Mouse (Mus musculus) layer of hippocampus, adult 8-10 months (tissue): Measurements from ENCODE around the gene Lsm3. TPM values are rescaled to one million over a fixed set of nuclear protein-coding genes. Genes with fewer than 3 reads are reported as not detected.
"Not testable (repeated sequence)": the region's sequence is repeated elsewhere in the genome, so short reads cannot be mapped to it uniquely, and the experiment has no call there.

Experiments used
- DNase-seq, 2 experiments: peaks; one replicate each; pipeline ENCODE4 v3.0.0; 2022; ENCODE audit warnings: low spot score in 2 of 2
- total RNA-seq, 4 experiments: library from RNA; stranded (reverse); gene quantifications; 2 replicates each; pipeline ENCODE4 v1.2.4; 2022

Gene Lsm3
- 10 to 100 TPM; 32.4 to 35.7 (median 32.9) TPM for total RNA-seq

DNA sequence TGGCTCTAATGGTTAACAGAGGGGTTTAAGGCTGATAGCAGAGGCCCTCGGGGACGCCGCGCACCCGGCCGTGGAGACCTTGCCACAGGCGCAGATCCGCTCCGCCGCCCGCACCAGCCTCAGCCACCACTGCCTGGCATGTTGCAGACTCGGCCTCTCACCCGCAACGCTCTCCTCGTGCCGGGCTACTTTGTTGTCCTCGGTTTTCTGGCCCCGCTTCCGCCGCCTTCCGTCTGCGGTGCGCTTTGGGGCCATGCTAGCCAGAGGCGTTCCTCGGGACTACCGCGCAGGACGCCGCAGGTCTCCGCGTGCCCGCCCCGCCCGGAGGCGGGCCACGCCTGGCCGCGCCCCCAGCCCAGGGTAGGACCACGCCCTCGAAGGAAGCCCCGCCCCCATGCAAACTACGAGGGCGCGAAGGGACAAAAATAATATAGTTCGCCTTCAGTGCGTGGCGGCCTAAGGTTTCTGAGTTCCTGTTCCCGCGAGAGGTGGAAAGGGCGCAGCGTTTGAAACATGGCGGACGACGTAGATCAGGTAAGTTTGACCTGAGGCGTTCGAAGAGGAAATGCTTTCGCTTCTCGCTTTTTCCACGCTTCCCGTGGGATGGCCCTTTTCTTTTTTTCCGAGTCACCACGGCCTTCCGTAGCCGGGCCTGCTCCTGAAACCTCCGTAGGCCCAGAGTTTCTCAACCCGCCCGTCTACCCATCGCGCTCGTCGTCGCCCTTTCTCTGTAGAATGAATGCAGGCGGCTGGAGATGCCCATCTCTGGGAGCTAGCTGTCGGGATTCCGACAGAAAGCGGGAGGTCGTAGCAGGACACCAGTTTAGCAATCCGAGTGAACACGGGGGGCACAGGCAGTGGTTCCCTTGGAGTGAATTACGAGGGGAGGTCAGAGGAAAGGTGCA is at the start of gene Lsm3, which contains the start of gene Xpc:
TSS of gene Lsm3 (plus strand) at position 384 of the 905 bp plus-strand sequence.
TSS of gene Xpc (minus strand) at position 344 of the 905 bp plus-strand sequence.
- DNase-seq, result peak; percentile 95 to 98

DNA sequence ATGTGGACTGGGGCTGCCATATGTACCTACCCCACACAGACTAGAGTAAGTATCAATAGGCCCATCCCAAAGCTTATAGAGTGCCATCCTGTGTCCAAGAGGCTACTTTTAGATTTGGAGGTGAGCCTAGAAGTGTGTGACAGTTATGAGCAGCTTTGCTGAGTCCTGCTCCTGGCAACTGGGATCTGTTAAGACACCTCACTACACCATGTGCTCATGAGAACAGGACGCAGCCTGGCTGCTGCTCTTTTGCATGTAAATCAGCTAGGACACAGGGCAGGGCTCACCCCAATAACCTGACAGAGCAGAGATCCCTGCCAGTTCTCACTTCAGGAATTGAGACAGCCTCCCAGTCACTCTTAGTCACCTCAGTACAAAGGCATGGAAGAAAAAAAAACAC is 48.6 kb upstream of the Lsm3 start:
- DNase-seq, result no peak

DNA sequence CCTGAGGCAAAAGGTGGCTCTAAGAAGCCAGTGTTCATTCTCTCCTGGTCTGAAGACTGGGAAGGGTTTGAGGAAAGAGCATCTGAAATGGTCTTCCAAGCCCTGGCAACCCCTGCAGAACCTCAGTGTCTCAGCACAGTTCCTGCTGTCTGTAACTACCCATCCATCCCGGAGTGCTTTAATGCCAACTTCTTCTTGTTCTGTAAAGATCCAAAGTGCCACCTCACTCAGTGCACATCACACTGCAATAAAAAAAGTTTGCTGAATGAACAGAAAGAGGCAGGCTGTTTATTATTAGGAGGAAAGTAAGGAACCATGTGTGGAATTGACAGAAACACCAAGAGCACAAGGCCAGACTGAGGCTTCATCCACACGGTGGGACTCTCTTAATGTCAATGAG is 45.0 kb upstream of the Lsm3 start:
- DNase-seq, result no peak

DNA sequence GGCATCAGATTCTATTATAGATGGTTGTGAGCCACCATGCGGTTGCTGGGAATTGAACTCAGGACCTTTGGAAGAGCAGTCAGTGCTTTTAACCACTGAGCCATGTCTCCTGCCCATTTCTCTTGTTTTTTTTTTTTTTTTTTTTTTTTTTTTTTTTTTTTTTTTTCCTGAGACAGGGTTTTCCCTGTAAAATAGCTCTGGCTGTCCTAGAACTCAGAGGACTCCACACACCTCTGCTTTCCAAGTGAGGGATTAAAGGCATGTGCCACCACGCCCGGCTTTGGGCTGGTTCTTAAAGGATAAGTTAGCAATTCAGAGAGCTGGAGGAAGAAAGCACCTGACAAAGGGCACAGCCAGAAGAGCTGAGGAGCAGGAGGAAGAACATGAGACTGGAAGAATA is 44.3 kb upstream of the Lsm3 start:
- DNase-seq, result not testable (repeated sequence)

DNA sequence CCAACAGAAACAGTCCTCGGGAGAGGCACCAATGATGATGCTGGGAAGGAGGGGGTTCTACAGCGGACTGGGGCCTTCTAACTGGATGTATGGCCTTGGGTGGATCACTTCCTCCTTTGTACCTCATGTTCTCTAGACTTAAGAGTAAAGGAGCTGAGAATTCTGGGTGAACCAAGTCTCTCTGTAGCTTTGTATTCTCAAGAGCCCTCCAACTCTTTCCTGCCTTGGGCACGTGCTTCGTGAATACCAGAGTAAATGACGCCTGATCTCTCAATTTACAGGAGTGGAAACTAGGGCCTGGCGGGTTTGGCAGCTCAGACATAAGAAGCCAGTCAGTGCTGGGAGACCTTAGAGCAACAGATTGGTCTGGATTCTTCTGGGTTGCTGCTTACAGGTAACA is 43.4 kb upstream of the Lsm3 start:
- DNase-seq, result no peak

DNA sequence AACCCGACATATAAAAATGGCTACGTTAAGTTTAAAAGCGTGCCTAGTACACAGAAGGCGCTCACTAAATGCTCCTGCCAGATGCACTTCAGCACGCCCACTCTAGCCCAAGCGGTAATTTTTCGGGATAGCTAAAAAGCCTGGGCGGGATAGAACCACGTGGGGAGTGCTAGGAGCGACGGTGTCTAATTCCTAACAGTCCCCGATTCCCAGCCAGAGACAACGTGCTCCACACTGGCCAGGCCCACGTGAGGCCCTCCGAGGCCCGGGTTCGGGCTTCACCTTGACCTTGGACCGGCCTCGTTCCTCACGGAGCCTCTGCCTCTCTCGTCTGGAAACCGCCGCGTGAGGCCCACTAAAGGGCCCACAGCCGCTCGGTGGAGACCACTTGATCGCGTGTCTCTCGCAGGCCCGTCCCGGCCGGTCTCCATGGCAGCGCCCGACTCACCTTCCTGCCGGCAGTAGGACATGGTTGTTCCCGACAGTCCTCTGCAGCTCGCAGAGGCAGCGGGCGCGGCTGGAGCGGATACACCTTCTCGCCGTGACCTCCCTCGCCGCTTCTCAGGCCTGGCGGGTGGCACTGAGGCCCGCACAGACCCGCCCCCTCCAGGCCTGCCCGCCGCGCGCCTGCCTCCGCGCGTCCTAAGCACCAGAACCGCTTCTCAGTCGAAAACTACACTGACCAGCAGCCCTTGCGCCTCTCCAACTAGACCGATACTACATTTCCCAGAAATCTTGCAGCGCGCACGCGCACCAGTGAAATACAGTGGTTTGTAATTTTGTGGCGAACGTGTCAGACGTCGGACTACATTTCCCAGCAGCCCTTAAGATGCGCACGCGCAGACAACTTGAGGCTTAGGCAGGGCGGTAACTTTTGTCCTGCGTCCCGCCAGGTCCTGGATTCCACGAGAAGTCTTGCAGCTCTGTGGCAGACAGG is 42.6 kb upstream of the Lsm3 start, which contains the start of the genes Chchd4 and Tmem43:
TSS of gene Chchd4 (minus strand) at position 679 of the 937 bp plus-strand sequence.
TSS of gene Tmem43 (plus strand) at position 836 of the 937 bp plus-strand sequence.
- DNase-seq, result peak; percentile 99

DNA sequence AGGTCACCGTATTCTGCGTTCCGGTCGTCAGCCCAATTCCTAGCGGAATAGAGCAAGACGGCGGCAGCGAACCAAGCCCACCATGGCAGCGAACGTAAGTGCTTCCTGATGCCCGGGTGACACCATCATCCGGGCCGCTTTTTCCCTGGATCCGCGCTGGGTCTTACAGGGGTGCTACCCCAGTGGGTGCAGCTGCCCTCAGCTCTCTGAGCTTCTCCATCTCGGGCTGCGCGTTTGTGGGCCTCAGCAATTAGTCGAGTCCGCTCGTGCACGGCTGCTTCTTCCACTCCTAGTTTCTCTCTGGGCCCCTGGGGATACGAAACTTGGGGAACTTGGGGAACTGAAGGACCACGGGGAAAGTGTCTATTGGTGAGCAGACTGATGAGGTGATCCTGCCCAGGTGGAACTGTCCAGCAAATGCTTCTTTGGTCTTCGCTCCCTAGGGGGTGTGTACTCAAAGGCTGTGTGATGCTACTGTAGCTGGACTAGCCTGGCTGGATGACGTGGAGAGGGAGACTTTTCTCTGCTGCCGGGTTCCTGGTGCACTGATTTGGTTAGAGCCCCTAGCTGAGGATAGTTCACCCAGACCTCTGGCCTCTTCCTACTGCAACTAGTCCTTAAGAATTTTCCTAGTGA is 41.8 kb upstream of the Lsm3 start:
- no peak for DNase-seq

DNA sequence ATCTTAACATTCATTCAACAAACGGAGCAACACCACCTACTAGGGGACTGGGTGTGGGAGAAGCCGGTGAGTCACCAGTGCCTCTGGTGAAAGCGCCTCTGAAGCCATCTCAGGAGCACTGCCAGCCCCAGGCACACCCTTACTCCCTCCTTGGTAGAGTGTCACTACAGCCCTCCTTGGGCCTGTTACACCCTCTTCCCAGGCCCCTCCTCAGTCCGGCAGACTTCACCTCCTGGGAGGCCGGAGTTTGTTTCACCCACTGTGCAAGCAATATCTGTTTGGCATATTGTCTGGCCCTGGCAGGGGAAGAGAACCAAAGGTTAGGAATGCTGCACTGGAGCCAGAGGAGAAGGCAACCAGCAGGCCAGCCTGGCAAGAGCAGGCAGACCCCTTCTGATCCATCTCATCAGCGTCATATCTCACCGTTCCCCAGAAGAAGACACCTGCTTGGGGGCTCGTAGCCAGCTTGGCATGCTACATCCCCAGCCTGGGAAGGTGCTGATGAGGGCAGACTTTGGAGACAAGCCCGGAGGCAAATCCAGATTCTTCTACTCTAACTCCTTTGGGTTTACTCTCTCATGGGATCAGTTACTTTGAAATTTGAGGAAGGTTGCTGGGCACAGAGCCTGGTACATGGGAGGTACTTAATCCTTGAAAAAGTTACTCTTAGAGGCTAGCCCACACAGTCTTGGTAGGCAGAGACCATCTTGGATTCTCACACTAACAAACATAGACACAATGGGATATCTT is 41.1 kb upstream of the Lsm3 start:
- DNase-seq, result no peak

DNA sequence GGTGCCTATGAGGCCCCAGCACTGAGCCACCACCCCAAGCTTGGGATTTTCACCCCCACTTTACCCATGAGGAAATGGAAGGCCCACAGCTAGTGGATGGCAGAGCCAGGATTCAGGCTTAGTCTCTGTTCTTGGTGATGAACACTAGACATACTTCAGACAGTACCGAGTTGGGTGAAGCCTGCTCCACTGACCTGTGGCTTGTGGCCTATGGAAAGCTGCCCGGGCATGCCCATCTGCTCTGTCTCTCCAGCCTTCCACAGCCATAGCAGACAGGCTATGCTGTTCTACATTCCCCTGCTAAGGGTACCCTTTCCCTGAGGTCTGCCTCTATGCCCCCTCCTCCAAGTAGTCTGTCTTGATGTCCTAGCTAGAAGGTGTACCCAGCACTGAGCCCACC is 39.2 kb upstream of the Lsm3 start:
- no peak for DNase-seq

DNA sequence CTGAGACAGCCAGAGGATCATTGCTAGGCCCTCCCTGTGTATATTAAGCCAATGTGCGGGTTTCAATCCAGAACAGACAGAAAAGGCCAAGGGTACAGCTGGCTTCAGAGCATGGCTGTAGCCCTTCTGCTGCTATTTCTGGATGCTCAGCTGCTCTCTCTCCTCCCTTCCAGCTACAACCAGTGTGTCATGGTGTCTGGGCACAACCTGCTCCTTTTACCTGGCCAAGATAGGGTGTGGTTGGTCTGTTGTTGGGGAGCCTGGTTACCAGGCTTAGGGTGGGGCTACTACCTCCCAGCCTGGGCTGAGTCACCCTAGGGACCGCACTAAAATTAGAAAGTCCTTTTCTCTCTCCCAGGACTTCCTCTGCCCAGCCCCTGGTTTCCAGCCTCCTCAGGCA is 32.4 kb upstream of the Lsm3 start:
- DNase-seq, result no peak

DNA sequence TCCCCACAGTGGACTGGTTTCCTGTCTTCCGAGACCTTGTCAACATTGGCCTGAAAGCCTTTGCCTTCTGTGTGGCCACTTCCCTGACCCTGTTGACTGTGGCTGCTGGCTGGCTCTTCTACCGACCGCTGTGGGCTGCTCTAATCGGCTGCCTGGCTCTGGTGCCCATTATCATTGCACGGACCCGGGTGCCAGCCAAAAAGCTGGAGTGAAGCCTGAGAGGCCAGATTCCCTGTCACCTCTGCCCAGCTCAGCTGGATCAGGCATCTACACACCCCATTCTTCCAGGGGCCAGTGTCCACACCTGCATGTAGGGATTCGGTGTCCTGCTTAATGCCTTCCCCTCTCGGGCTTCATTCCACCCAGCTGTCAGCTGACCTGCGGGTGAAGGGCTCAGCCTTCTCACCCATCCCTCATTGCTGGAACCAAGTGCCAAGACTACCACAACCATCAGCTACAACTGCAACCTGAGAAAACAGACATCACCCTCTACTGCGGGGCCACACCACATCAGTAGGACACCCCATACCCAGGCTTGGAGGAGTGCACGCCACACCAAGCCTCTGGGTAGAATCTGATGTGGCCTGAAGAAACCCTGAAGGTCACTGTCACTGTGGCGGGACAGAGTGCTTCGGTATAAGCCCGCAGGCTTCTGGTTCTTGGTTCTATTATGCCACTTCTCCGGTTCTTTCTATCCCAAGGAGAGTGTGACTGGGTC is 28.8 kb upstream of the Lsm3 start:
- DNase-seq, result no peak

DNA sequence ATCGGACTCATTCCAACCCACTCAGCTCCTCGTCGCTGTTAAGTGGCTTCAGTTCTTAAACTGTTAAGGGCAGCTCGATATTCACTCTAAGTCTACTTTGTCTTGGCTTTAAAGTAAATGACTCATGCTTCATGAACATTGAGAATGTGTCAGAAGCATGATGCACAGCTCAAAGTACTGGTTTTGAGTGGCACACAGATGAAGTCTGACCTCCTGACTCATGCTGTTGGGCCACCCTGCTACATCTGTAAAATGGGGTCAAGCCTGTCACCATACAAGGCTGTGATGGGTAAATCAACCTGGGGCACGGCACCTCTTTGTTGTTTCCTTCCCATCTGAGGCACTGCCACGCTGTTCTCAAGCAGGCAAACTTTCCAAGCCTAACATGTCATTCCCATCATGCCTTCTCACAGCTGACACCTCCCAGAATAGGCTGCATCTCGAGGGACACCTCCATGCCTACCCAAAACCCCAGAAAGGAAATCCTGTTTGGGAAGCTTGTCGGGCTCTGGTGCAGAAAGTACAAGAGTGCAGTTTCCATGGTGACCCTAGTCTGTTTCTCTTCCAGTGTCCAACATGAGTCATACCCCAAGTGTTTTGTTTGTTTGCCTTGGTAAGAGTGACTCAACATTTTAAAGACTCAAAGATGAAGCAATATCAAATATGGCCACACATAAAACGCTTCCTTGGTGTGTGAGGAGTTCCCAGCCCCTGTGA is 27.1 kb upstream of the Lsm3 start:
- no peak for DNase-seq

DNA sequence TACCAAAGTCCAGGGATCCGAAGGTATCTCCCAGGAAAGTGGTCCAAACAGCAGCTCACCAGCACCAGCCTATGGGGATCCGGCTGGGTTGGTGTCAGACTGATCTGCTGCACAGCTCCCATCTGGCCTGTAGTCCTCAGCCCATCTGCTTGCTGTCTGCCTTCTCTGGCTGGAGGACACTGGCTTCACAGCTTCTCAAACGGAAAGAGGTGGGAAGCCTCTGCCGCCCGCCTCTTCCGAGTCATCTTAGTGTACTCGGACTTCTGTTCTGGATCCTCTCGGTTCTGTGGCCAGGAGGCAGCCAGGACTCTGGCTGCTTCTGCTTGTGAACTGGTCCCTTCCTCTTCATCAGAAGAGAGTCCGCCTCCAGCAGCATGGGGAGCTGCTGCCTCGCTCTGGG is 25.9 kb upstream of the Lsm3 start:
- peak; percentile 54 to 68 for DNase-seq

DNA sequence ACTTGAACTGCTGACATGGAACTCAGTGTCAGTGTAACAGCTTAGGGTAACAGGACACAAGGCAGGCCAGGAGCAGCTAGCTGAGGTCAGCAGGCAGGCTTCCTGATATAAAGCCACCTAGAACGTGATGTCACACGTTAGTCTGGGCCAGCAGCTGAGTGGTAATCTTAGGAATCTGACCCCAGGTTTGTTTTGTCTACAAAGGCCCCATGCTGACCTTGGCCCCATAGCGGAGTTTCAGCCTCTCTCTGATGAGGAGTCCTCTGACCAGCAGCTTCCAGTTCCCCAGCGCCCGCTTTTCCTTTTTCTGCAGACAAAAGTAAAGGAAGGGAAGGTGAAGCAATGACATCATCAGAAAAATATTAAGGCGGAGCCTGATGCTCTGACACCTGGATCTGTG is 24.7 kb upstream of the Lsm3 start:
- DNase-seq, result no peak

DNA sequence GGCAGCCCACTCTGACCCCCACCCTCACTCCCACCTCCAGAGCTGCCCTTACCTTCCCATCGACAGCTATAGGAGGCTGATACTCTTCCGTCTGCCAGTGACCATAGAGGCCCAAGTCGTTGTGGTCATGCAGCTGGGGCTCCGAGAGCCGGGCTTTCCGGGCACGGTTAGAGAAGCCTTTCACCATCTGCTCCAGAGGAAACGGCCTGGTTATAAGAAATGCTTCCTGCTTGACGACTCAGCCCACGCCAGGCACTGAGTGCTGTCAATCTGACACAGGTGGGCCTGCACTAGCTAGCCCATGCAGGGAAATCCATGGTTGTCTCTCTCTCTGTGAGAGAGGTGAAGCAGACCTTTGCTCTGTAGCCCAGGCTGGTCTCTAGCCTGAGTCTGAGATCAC is 22.7 kb upstream of the Lsm3 start:
- DNase-seq, result no peak

DNA sequence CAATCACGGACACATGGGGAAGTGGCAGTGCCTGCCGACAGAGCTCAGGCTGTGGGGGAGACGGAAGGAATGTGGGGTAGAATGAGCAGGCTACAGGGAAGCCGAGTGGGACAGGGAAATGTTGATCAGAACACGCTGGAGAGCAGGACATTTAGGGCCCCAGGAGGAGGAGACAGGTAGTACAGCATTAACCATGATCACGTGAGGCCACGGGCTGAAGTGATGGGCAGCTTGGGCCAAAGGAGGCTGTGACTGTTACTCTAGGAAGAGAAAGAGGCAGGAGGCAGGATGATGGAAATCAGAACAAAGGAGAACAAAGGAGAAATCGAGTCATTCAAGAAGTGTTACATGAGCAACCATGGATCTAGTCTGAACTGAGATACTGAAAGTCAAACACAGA is 21.2 kb upstream of the Lsm3 start:
- DNase-seq, result no peak

DNA sequence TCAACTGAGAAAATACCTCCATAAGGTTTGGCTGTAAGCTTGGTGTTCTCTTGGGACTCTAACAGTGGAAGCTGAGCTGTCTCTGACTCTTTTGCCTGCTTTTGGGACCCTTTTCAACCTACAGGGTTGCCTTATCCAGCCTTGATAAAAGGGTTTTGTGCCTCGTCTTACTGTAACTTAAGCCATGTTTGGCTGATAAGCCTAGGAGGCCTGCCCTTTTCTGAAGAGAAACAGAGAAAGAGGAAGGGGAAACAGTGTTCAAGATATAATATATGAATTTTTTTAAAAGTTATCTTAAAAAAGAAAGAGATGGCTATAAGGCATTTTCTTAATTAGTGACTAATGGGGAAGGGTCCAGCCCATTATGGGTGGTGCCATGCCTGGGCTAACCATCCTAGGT is 12.4 kb upstream of the Lsm3 start:
- no peak for DNase-seq

DNA sequence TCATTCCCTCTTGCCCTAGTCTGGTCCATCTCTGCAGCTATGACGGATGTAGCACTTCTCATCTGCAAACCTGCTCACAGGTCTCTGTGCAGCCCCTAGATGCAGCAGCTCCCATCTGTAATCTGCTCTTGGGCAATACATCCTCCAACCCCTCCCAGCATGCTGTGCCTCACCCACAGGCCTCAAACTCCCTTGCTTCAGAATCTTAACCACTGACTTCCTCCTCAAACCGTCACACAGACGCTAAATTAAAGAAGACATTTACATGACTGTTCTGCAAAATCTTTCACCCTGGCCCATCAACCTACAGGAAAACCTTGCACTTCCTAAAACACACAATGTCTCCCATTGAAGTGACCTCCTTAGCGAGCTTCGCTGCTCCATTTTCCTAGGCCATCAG is 9.7 kb upstream of the Lsm3 start:
- DNase-seq, result no peak

DNA sequence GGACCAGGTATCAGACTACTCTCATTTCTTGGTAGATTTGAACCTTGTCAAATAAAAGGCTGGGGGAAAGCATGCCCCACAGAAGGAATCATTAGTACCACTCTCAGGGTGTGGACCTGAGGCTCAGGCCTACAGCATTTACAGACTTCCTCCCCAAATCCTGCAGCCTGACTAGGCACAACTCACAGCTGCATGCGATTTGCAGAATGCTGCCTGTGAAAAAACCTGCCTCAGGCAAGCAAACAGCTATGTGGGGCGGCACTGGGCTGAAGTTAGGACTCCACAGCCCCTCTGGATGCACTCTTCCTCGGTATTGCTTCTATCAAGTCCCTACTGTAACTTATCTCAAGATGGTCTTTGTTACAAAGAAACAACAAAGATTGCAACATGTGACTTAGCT is 7.7 kb upstream of the Lsm3 start:
- DNase-seq, result no peak
